Mouse (Mus musculus) lung, adult 10 weeks (tissue): ENCODE measurements around the gene Fastk. TPM values are rescaled to one million over a fixed set of nuclear protein-coding genes. Genes with fewer than 3 reads are reported as not detected.

ENCODE experiments used
- polyA plus RNA-seq: library from polyadenylated mRNA; stranded (reverse); fragments of 350-450 nt; fragmentation: Illumina TruSeq; extraction: RNeasy Lipid Tissue Mini Kit (QIAGEN cat#74804); gene quantifications from one replicate; pipeline ENCODE4 v1.2.3, GENCODE M21; 2014; ENCODE audit warnings: low read depth, low replicate concordance; ENCODE audit not compliant: insufficient read depth

Fastk gene
- 37.4 TPM for polyA plus RNA-seq

DNA sequence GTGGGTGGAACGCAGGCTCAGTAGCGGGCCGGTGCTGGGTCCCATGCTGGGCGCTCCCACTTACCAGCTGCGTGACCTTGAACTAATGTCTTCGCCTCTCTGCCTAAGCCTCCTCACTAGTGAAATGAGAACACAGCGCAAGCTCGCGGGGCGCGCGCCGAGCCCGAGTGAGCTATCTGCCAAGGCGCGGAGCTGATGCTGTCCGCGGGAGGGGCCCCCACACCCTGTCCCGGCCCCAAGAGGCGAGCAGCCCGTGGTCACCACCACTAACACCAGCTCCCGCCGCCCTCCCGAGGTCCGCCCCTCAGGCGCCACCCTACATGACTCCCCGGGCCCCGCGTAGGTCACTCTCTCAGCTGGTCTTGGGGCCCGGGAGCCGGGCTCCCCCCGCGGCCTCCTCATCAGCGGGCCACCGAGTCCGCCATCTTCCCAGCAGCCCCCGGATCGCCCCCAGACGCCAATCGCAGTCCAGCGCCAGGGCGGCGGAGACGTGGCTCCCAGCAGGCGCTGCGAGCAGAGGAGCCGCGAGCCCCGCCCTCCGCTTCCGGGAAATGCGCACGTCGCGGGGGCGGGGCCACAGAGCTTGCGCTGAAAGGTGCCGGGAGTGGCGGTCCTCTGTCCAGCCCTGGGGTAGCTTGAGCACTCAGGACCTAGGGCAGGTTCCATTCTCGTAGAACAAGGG, at the start of gene Fastk:
Gene Fastk (minus strand): TSS at position 542 of the 682 bp plus-strand sequence.

DNA sequence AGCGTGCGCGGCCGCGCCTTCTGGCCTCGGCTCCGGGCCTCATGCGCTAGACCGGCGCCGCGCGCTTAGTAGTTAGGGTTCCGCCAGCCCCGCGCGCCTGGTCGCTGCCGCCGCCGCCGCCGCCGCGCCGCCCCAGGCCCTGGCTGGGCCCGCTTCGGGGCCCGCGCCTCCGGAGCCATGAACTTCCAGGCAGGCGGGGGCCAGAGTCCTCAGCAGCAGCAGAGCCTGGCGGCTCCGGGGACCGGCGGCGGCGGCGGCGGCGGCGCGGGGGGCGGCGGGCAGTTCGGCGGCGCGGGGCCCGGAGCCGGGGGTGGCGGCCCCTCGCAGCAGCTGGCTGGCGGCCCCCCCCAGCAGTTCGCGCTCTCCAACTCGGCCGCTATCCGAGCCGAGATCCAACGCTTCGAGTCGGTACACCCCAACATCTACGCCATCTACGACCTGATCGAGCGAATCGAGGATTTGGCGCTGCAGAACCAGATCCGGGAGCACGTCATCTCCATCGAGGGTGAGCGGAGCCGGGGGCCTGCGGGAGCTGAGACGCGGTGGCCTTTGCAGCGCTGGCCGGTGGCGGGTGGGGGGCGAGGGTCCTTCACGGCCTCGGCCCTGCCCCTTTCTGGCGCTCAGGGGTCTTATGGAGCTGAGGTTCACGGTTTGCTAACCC, 7.1 kb upstream of the Fastk start, which contains the start of gene Agap3:
Gene Agap3 (plus strand): TSS at position 148 of the 661 bp plus-strand sequence.

DNA sequence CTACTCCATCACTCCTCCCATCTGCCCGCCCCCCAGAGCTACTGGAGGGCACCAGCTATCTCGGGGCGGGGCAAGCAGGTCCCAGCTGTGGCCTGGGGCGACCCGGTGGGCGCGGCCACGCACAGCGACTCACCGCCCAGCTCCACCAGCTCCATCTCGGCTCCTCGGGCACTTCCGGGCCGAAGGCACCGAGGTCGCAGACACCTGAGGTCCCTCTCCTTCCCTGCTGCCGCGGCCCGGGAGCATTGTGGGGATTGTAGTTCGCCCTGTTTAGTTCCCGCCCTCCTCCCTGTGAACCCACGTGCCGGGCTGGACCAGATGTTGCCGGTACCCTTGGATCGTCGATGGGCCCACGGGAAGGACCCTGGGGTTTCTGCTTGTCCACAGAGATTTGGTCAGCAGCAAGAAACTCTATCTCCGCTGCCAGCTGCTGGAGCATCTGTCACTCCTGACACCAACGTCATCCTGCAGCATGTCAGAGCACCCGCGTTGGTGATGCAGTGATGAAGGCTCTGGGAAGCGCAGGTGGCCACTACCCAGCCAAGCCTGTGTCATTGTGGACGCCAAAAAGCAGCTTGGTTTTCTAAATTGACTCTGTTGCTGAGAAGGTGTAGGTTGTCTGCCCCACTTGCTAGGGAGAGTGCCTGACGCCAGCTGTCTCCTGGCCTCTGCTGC, 2.7 kb upstream of the Fastk start, which contains the start of gene Tmub1:
Gene Tmub1 (minus strand): TSS at position 231 of the 675 bp plus-strand sequence.

DNA sequence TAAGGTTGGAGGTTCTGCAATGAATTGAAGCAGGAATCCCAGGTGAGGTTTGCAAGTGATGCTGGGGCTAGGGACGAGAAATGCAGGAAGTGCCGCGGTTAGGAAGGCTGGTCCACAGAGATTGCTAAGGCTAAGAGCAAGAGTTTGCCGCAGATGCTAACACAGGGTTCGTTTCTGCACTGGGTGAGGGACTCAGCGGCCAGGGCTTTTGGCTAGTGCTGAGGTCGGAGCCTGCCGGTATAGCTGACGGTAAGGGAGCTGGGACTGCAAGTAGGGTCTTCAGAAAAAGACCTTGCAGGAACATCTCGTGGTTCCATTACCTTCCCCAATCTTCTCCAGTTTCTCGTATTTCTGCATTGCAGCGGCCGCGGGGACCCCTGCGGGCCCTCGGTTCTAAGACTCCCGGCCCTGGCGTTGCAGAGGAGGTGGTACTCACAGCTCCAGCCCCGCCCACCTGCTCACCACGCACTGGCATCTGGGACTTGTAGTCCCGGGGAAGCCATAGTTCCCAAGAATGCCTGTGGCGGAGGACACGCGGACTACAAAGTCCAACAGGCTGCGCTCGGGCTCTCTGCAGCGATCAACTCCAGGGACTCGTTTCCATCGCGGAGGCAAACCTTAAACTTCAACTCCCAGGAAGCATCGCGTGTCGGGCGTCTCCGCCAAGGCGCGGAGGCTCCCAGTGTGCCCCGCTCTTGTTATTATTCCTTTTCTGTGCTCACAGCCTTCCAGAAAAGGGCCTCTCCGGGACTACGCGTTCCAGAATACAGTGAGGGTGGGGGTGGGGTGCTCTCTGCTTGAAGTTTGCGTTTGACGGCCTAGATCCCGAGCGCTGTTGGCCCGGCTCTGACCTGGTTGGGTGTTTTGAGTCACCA, 21.7 kb downstream of the Fastk start, which contains the start of the genes Cdk5 and Slc4a2:
Gene Cdk5 (minus strand): TSS at position 402 of the 875 bp plus-strand sequence.
Gene Slc4a2 (plus strand): TSS at position 709 of the 875 bp plus-strand sequence.

DNA sequence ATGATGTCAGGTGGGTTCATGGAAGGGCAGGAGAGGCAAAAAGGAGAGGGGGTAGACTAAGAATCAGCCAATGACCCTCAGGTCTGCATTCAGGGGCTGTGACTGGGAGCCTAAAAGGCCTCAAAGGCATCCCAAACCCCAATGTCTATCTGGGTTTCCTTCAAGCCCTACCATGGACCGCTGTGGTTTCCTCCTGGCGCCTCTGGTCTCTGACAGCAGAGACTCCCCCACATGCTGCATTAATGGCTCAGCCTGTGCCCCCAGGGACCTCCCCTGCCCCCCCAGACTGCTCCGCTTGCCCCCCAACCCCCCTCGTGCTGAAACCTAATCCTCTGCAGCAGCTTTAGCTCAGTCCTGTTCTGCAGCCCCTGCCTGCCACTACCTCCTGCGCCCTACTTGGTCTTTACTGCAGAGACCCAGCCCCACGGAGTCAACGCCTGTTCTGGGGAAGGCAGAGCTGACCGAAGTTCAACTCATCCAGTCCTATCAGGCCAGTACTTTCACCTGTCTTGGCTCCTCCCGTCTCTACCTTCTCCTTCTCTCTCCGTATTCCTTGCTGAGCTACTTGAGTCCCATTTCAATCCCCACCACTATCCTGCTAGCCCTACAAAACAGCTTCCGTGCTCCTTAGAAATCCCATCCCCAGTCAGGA, 31.9 kb downstream of the Fastk start, which contains the start of gene Asic3:
Gene Asic3 (plus strand): TSS at position 351 of the 652 bp plus-strand sequence.

DNA sequence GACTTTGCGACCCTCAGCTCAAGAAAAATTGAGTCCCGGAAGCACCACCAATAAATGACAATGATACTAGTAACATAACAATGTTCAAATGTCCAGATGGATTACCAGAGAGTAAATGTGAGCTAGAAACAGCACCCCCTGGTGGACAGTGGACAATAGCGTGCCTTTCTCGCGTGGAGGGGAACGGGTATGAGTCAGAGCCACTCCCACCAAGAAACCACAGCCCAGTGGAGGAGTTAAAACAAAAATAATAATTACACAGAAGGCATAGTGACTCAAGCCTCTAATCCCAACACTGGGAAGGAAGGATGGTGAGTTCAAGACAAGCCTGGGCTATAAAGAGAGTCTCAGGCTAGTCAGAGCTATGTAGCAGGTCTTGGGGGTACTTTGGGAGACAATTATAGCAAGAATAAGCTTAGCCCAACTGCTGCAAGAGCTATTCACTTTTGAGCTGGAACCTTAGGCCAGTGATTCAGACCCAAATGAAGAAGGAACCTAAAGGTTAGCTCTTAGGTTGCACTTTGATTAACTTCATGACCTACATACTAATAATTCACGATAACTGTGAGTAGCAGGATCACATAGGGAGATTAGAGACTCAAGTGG, 51.6 kb downstream of the Fastk start, which contains the start of gene Abcb8:
Gene Abcb8 (plus strand): TSS at position 272 of the 606 bp plus-strand sequence.

DNA sequence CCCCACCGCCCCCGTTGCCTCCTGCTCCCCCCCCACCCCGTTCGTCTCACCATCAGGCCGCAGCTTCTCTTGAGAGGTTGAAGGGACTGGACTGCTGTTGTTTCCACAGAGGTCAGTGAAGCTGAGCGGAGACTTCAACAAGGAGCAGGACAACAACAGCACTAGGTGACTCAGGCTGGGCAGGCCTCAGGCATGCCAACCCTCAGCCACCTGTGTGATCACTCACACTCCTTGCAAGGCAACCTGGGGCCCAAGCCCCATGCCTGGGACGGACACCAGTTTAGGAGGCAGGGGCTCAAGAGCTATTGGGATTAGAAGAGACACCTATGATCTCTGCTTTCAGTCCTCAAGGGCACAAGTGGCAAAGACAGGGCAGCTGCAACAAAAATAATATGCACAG, 53.2 kb downstream of the Fastk start, which contains the start of gene Atg9b:
Gene Atg9b (minus strand): TSS at position 280 of the 400 bp plus-strand sequence.

Other genes with a start within 250 kb of the Fastk start
- gene Kcnh2, start 93.7 kb downstream of the Fastk start, polyA plus RNA-seq: 6.5 TPM
- 5.8 TPM for gene Nos3, start 80.5 kb downstream of the Fastk start, polyA plus RNA-seq
- 0.32 TPM for gene Atg9b, start 53.1 kb downstream of the Fastk start, polyA plus RNA-seq
- gene Abcb8, start 51.6 kb downstream of the Fastk start, polyA plus RNA-seq: 12.1 TPM
- not detected for gene Asic3, start 31.9 kb downstream of the Fastk start, polyA plus RNA-seq
- gene Cdk5, start 21.8 kb downstream of the Fastk start, polyA plus RNA-seq: 23.5 TPM
- gene Slc4a2, start 21.4 kb downstream of the Fastk start, polyA plus RNA-seq: 23.9 TPM
- gene Tmub1, start 2.6 kb upstream of the Fastk start, polyA plus RNA-seq: 15.2 TPM
- gene Agap3, start 6.9 kb upstream of the Fastk start, polyA plus RNA-seq: 57.4 TPM
- gene Gbx1, start 81.9 kb upstream of the Fastk start, polyA plus RNA-seq: 0.07 TPM
- gene Asb10, start 95.7 kb upstream of the Fastk start, polyA plus RNA-seq: 0.51 TPM
- gene 4931409K22Rik, start 111.5 kb upstream of the Fastk start, polyA plus RNA-seq: not detected
- 28.4 TPM for gene Abcf2, start 132.2 kb upstream of the Fastk start, polyA plus RNA-seq
- 12.6 TPM for gene Chpf2, start 141.5 kb upstream of the Fastk start, polyA plus RNA-seq
- 12.3 TPM for gene Smarcd3, start 179.1 kb upstream of the Fastk start, polyA plus RNA-seq
- gene Nub1, start 240.2 kb upstream of the Fastk start, polyA plus RNA-seq: 35.2 TPM